Comparison of ENCODE assay signal across 8 mouse cellular contexts in genomic region chr1:172148279-172148954, GRCm38 (mm10). TPM values are rescaled to one million over a fixed set of nuclear protein-coding genes. Genes with fewer than 3 reads are reported as not detected.
DNase-seq lines count a peak whose midpoint lies in the region; ATAC-seq and TF ChIP-seq lines count a peak whose summit lies in the region.

No protein-coding gene starts in this region.

- no peak for TF ChIP-seq POLR2A in cortical plate, adult 2 months (IDR thresholded peaks at IDR 0.05; ENCODE audit: extremely low read depth, insufficient read depth, low read length)

- H3K4me1 ChIP-seq in cortical plate, adult 2 months (ENCODE audit: control insufficient read depth, insufficient read depth, low read length), result no peaks in the 10 kb centered on the region; the same call in 1 of the 2 replicates
- H3K4me1 ChIP-seq in kidney, embryonic 14.5 days (ENCODE audit: control insufficient read depth, insufficient read depth, low read length), result no peaks in the 10 kb centered on the region; the same call in 1 of the 2 replicates
- H3K4me1 ChIP-seq in liver, embryonic 14.5 days (replicated peaks; ENCODE audit: control insufficient read depth in 2 of 2, insufficient read depth in 2 of 2, low read length in 1 of 2), result peaks cover 7 to 22% of the 10 kb centered on the region in 2 experiments; a peak in 3 of 4 replicates

- H3K27ac ChIP-seq in cortical plate, adult 2 months (ENCODE audit: insufficient read depth, low read length), result peak overlapping the region; percentile 97
- peak overlapping the region; percentile 96 for H3K27ac ChIP-seq in kidney, embryonic 14.5 days (ENCODE audit: low read depth, low read length)
- peak overlapping the region; percentile 88 for H3K27ac ChIP-seq in liver, embryonic 14.5 days

- 1% methylated on average over 39 of the region's 40 CpGs for WGBS in kidney, embryonic 14.5 days
- under 1% methylated on average over 39 of the region's 40 CpGs for WGBS in liver, embryonic 14.5 days (ENCODE audit: insufficient replicate concordance)

- TF ChIP-seq CTCF in cortical plate, adult 2 months (IDR thresholded peaks at IDR 0.05; ENCODE audit: extremely low read depth, insufficient read depth, low read length), result no peak
- TF ChIP-seq CTCF in liver, embryonic 14.5 days (IDR thresholded peaks at IDR 0.05; ENCODE audit: low read depth), result no peak

- ATAC-seq in kidney, embryonic 14.5 days (ENCODE audit: low FRiP score, low TSS enrichment), result peak; percentile 64
- ATAC-seq in liver, embryonic 14.5 days (ENCODE audit: insufficient read depth), result peak; percentile 50

- TF ChIP-seq EP300 in liver, embryonic 14.5 days (IDR thresholded peaks at IDR 0.05; ENCODE audit: low read depth), result no peak

- H3K9me3 ChIP-seq in kidney, embryonic 14.5 days (ENCODE audit: control insufficient read depth, low read length), result no peaks in the 10 kb centered on the region
- no peaks in the 10 kb centered on the region for H3K9me3 ChIP-seq in liver, embryonic 14.5 days (ENCODE audit: control insufficient read depth, low read length)

- peak overlapping the region; percentile 76 for H3K4me2 ChIP-seq in kidney, embryonic 14.5 days (replicated peaks; ENCODE audit: low read depth, low read length)
- peak overlapping the region; percentile 82 for H3K4me2 ChIP-seq in liver, embryonic 14.5 days (ENCODE audit: low read depth)

- peak overlapping the region; percentile 88 for H3K4me3 ChIP-seq in cortical plate, adult 2 months (ENCODE audit: insufficient read depth, low read length)
- peak overlapping the region; percentile 97 for H3K4me3 ChIP-seq in kidney, embryonic 14.5 days (ENCODE audit: low read length)
- peak overlapping the region; percentile 80 to 100 for H3K4me3 ChIP-seq in liver, embryonic 14.5 days (ENCODE audit: insufficient read depth in 1 of 2, low read depth in 2 of 2, low read length in 2 of 2)

- H3K27me3 ChIP-seq in kidney, embryonic 14.5 days (ENCODE audit: control insufficient read depth, insufficient read depth, low read length), result no peaks in the 10 kb centered on the region
- H3K27me3 ChIP-seq in liver, embryonic 14.5 days (ENCODE audit: control insufficient read depth, insufficient read depth, low read length), result no peaks in the 10 kb centered on the region

- H3K9ac ChIP-seq in kidney, embryonic 14.5 days (ENCODE audit: low read depth, low read length), result peak overlapping the region; percentile 99
- H3K9ac ChIP-seq in liver, embryonic 14.5 days (replicated peaks), result peak overlapping the region; percentile 100

- DNase-seq in urinary bladder, postnatal 36 days (ENCODE audit: low spot score in 2 of 2), result peak; percentile 33 to 45
- no peak for DNase-seq in urinary bladder, adult 2 months (ENCODE audit: low spot score)
- DNase-seq in heart, adult 8-10 months (ENCODE audit: low spot score), result peak; percentile 41
- DNase-seq in liver, embryonic 14.5 days (ENCODE audit: low read depth in 3 of 3, low spot score in 3 of 3), result peak; percentile 59 to 73 (median 63)
- DNase-seq in naive thymus-derived CD4-positive, alpha-beta T cell, adult 2 months (ENCODE audit: low read depth), result peak; percentile 73
- DNase-seq in thymus, postnatal 14 days, result peak; percentile 61

- peaks cover 18% of the 10 kb centered on the region; the same call in 1 of the 2 replicates for H3K36me3 ChIP-seq in kidney, embryonic 14.5 days (ENCODE audit: control insufficient read depth, insufficient read depth, low read length)
- H3K36me3 ChIP-seq in liver, embryonic 14.5 days (replicated peaks; ENCODE audit: control insufficient read depth, insufficient read depth, low read depth), result peaks cover 29% of the 10 kb centered on the region

RNA-seq across cellular contexts. Expression of gene Dcaf8, which starts 0.5 kb away (rescaled TPM):
- polyA plus RNA-seq in urinary bladder, adult 2 months (2012; rRNA removed), result 115 and 118 TPM in 2 replicates
- polyA plus RNA-seq in cortical plate, adult 2 months (2012; rRNA removed), result 99.6 and 106 TPM in 2 replicates
- 100 to 1,000 TPM; 120 to 132 (median 125) TPM for total RNA-seq in heart, adult 8-10 months (2022)
- 78.3 and 114 TPM in 2 replicates for polyA plus RNA-seq in kidney, embryonic 14.5 days (2014; fragmentation: Nextera tagmentation; extraction: Ambion mirVana)
- polyA plus RNA-seq in liver, embryonic 14.5 days (2012; rRNA removed), result 25.4 and 34.6 TPM in 2 replicates
- polyA plus RNA-seq in liver, embryonic 14.5 days (2014; fragmentation: Nextera tagmentation; extraction: Ambion mirVana), result 36.2 and 40.1 TPM in 2 replicates

RNA-seq across cellular contexts. Expression of gene Pex19, which starts 21.9 kb away (rescaled TPM):
- polyA plus RNA-seq in urinary bladder, adult 2 months (2012; rRNA removed), result 89.4 and 89.6 TPM in 2 replicates
- polyA plus RNA-seq in cortical plate, adult 2 months (2012; rRNA removed), result 85.8 and 87.6 TPM in 2 replicates
- total RNA-seq in heart, adult 8-10 months (2022), result 100 to 1,000 TPM; 108 to 144 (median 125) TPM
- polyA plus RNA-seq in kidney, embryonic 14.5 days (2014; fragmentation: Nextera tagmentation; extraction: Ambion mirVana), result 95.1 and 138 TPM in 2 replicates
- polyA plus RNA-seq in liver, embryonic 14.5 days (2012; rRNA removed), result 19.8 and 20.1 TPM in 2 replicates
- polyA plus RNA-seq in liver, embryonic 14.5 days (2014; fragmentation: Nextera tagmentation; extraction: Ambion mirVana), result 30.1 and 32.9 TPM in 2 replicates

RNA-seq across cellular contexts. Expression of gene Pea15a, which starts 58.2 kb away (rescaled TPM):
- 165 and 166 TPM in 2 replicates for polyA plus RNA-seq in urinary bladder, adult 2 months (2012; rRNA removed)
- polyA plus RNA-seq in cortical plate, adult 2 months (2012; rRNA removed), result 530 and 543 TPM in 2 replicates
- 10 to 100 TPM; 41.7 to 74.1 (median 60.0) TPM for total RNA-seq in heart, adult 8-10 months (2022)
- 56.0 and 87.0 TPM in 2 replicates for polyA plus RNA-seq in kidney, embryonic 14.5 days (2014; fragmentation: Nextera tagmentation; extraction: Ambion mirVana)
- polyA plus RNA-seq in liver, embryonic 14.5 days (2012; rRNA removed), result 10.4 and 11.1 TPM in 2 replicates
- polyA plus RNA-seq in liver, embryonic 14.5 days (2014; fragmentation: Nextera tagmentation; extraction: Ambion mirVana), result 14.4 and 16.5 TPM in 2 replicates
